Mouse (Mus musculus) E14TG2a.4 (cell line): ENCODE measurements around the gene Lsamp.

Experiments used
- H3K27me3 ChIP-seq: 2 replicates; pipeline ENCODE4 v1.6.1; 2014; ENCODE audit warnings: low read length, control low read depth; ENCODE audit not compliant: insufficient read depth
- H3K36me3 ChIP-seq: 2 replicates; pipeline ENCODE4 v1.6.1; 2014; ENCODE audit warnings: low read length, control low read depth; ENCODE audit not compliant: insufficient read depth
- H3K4me1 ChIP-seq: replicated peaks from 2 replicates; pipeline ENCODE4 v1.6.1; 2014; ENCODE audit warnings: low read depth, low read length, control low read depth
- H3K4me3 ChIP-seq: replicated peaks from 2 replicates; pipeline ENCODE4 v1.5.1; 2014; ENCODE audit warnings: mild to moderate bottlenecking, low read length
- H3K9me3 ChIP-seq: 2 replicates; pipeline ENCODE4 v1.6.1; 2014; ENCODE audit warnings: low read length, control low read depth
- CTCF ChIP-seq: conservative IDR thresholded peaks from 2 replicates; pipeline ENCODE4 v1.5.1; 2014; ENCODE audit warnings: low read length
- NANOG ChIP-seq: IDR thresholded peaks from 2 replicates; pipeline ENCODE4 v1.6.1; 2014; ENCODE audit warnings: borderline replicate concordance, low read length, mixed read lengths
- POU5F1 ChIP-seq: IDR thresholded peaks from 2 replicates; pipeline ENCODE4 v1.6.1; 2014; ENCODE audit warnings: low read length, borderline replicate concordance

The Lsamp gene

GRCm38 (mm10) chr16:41771427-41772125, 1787.4 kb downstream of the Lsamp start:
- Histone ChIP-seq H3K36me3 (no peaks in the 10 kb centered on the region), H3K27me3 (no peaks in the 10 kb centered on the region; the same call in 1 of the 2 replicates), H3K4me3 (no peak overlapping the region), H3K4me1 (no peaks in the 10 kb centered on the region), H3K9me3 (no peaks in the 10 kb centered on the region)
- TF ChIP-seq POU5F1 (no peak), CTCF (no peak), NANOG (no peak)

- no peak overlapping the region for H3K4me3 ChIP-seq
- TF ChIP-seq CTCF (no peak), NANOG (no peak), POU5F1 (no peak)
- no peaks in the 10 kb centered on the region; the same call in 1 of the 2 replicates for H3K27me3 ChIP-seq
These were observed 1793.4 kb downstream of the Lsamp start for GRCm38 (mm10) chr16:41777586-41777985.

GRCm38 (mm10) chr16:41785600-41785999, 1801.4 kb downstream of the Lsamp start:
- Histone ChIP-seq H3K27me3 (no peaks in the 10 kb centered on the region), H3K4me1 (no peaks in the 10 kb centered on the region), H3K36me3 (no peaks in the 10 kb centered on the region), H3K9me3 (no peaks in the 10 kb centered on the region), H3K4me3 (no peak overlapping the region)
- TF ChIP-seq POU5F1: no peak
- TF ChIP-seq NANOG: no peak
- no peak for TF ChIP-seq CTCF

More at GRCm38 (mm10) chr16:41777586-41777985, 1793.4 kb downstream of the Lsamp start:
- no peaks in the 10 kb centered on the region for H3K36me3 ChIP-seq
- no peaks in the 10 kb centered on the region for H3K4me1 ChIP-seq
- H3K9me3 ChIP-seq: no peaks in the 10 kb centered on the region

- TF ChIP-seq CTCF (no peak), NANOG (no peak), POU5F1 (no peak)
- Histone ChIP-seq H3K4me3 (no peak overlapping the region), H3K9me3 (no peaks in the 10 kb centered on the region), H3K27me3 (no peaks in the 10 kb centered on the region), H3K36me3 (no peaks in the 10 kb centered on the region), H3K4me1 (no peaks in the 10 kb centered on the region)
These were observed 1802.5 kb downstream of the Lsamp start for GRCm38 (mm10) chr16:41786704-41787103.

- Histone ChIP-seq H3K27me3 (no peaks in the 10 kb centered on the region), H3K4me1 (no peaks in the 10 kb centered on the region), H3K4me3 (no peak overlapping the region), H3K36me3 (no peaks in the 10 kb centered on the region), H3K9me3 (no peaks in the 10 kb centered on the region)
- no peak for TF ChIP-seq CTCF
- TF ChIP-seq NANOG: no peak
- no peak for TF ChIP-seq POU5F1
These were observed 1803.0 kb downstream of the Lsamp start for GRCm38 (mm10) chr16:41787146-41787545.

- Histone ChIP-seq H3K4me1 (no peaks in the 10 kb centered on the region), H3K9me3 (no peaks in the 10 kb centered on the region), H3K27me3 (no peaks in the 10 kb centered on the region), H3K36me3 (no peaks in the 10 kb centered on the region), H3K4me3 (no peak overlapping the region)
- no peak for TF ChIP-seq NANOG
These were observed 1805.9 kb downstream of the Lsamp start for GRCm38 (mm10) chr16:41790016-41790415.

GRCm38 (mm10) chr16:41820369-41820768, 1836.2 kb downstream of the Lsamp start:
- H3K36me3 ChIP-seq: no peaks in the 10 kb centered on the region
- H3K9me3 ChIP-seq: no peaks in the 10 kb centered on the region
- no peaks in the 10 kb centered on the region for H3K4me1 ChIP-seq
- no peak overlapping the region for H3K4me3 ChIP-seq
- H3K27me3 ChIP-seq: no peaks in the 10 kb centered on the region
- no peak for TF ChIP-seq CTCF
- no peak for TF ChIP-seq POU5F1
- TF ChIP-seq NANOG: no peak

- Histone ChIP-seq H3K36me3 (no peaks in the 10 kb centered on the region), H3K4me3 (no peak overlapping the region), H3K27me3 (no peaks in the 10 kb centered on the region), H3K4me1 (no peaks in the 10 kb centered on the region), H3K9me3 (no peaks in the 10 kb centered on the region)
- no peak for TF ChIP-seq POU5F1
- TF ChIP-seq CTCF: no peak
These were observed 1842.9 kb downstream of the Lsamp start for GRCm38 (mm10) chr16:41826899-41827604.
